Mouse (Mus musculus) left cerebral cortex, adult 2 months (tissue): ENCODE data around the gene Gm29776. TPM values are rescaled to one million over a fixed set of nuclear protein-coding genes. Genes with fewer than 3 reads are reported as not detected.

Experiments
- DNase-seq, 2 experiments: peaks; one replicate each; pipeline ENCODE4 v3.0.0; 2021 to 2022; ENCODE audit warnings: low spot score in 2 of 2, mixed read lengths in 1 of 2; ENCODE audit errors: extremely low spot score in 1 of 2
- H3K27ac ChIP-seq: fragments of 200-600 bp; 2 replicates; pipeline ENCODE4 v1.8.1; 2022
- H3K4me3 ChIP-seq: fragments of 200-600 bp; 2 replicates; pipeline ENCODE4 v1.8.1; 2022
- CTCF ChIP-seq: fragments of 200-600 bp; IDR thresholded peaks from 2 replicates; pipeline ENCODE4 v1.8.1; 2022; ENCODE audit warnings: antibody characterized with exemption, mild to moderate bottlenecking, moderate library complexity
- intact Hi-C: fragments of 180-260 bp; cut with DNase I; formaldehyde crosslinking; loops from one replicate; pipeline ENCODE4 v1.15.1; 2025
- total RNA-seq, 2 experiments: library from RNA; stranded (reverse); gene quantifications; 2 replicates each; pipeline ENCODE4 v1.2.3; 2021

Gene Gm29776
- total RNA-seq, 2 experiments from 2014 or later: not detected

GRCm38 (mm10) chr14:54676290-54676689 lies 22.3 kb downstream of the Gm29776 start:
- no peak overlapping the region for H3K27ac ChIP-seq
- DNase-seq: no peak
- intact Hi-C loops: no loop called here

GRCm38 (mm10) chr14:54674317-54674716 lies 24.3 kb downstream of the Gm29776 start:
- intact Hi-C loops: no loop called here
- no peak for DNase-seq
- no peak for TF ChIP-seq CTCF
- Histone ChIP-seq H3K4me3 (no peak overlapping the region), H3K27ac (no peak overlapping the region)

More at GRCm38 (mm10) chr14:54676290-54676689, 22.3 kb downstream of the Gm29776 start:
- no peak for TF ChIP-seq CTCF
- no peak overlapping the region for H3K4me3 ChIP-seq

- Histone ChIP-seq H3K27ac (no peak overlapping the region), H3K4me3 (no peak overlapping the region)
- intact Hi-C loops: no loop called here
- DNase-seq: peak in 1 of 2 experiments; percentile 48
- peak; percentile 79 for TF ChIP-seq CTCF
Measured at GRCm38 (mm10) chr14:54669381-54669780, 29.3 kb downstream of the Gm29776 start.

GRCm38 (mm10) chr14:54664477-54665222 lies 34.0 kb downstream of the Gm29776 start:
- H3K4me3 ChIP-seq: no peak overlapping the region
- intact Hi-C loops: no loop called here
- no peak; the same call in 1 of the 2 replicates for TF ChIP-seq CTCF
- peak; percentile 49 for DNase-seq
- peak overlapping the region; percentile 66; the same call in 1 of the 2 replicates for H3K27ac ChIP-seq

GRCm38 (mm10) chr14:54660009-54660408 lies 38.6 kb downstream of the Gm29776 start:
- intact Hi-C loops: no loop called here
- DNase-seq: no peak
- Histone ChIP-seq H3K4me3 (no peak overlapping the region), H3K27ac (no peak overlapping the region)
- TF ChIP-seq CTCF: peak; percentile 54

GRCm38 (mm10) chr14:54653496-54653895 lies 45.1 kb downstream of the Gm29776 start:
- intact Hi-C loops: loop anchor here (2.0 kb wide), 1 partner anchor 33 kb away; the partner anchor contains the start of genes 1700123O20Rik and Acin1

GRCm38 (mm10) chr14:54652787-54653186 lies 45.8 kb downstream of the Gm29776 start:
- H3K4me3 ChIP-seq: peak overlapping the region; percentile 79
- TF ChIP-seq CTCF: no peak
- DNase-seq: no peak
- intact Hi-C loops: loop anchor here (2.0 kb wide), 1 partner anchor 34 kb away; the partner anchor contains the start of genes 1700123O20Rik and Acin1
- H3K27ac ChIP-seq: peak overlapping the region; percentile 94

More at GRCm38 (mm10) chr14:54653496-54653895, 45.1 kb downstream of the Gm29776 start:
- peak overlapping the region; percentile 79 for H3K4me3 ChIP-seq
- peak overlapping the region; percentile 94 for H3K27ac ChIP-seq
- TF ChIP-seq CTCF: no peak; the same call in 1 of the 2 replicates
- peak; percentile 79 to 82 for DNase-seq

- TF ChIP-seq CTCF: no peak
- no peak for DNase-seq
- Histone ChIP-seq H3K4me3 (no peak overlapping the region), H3K27ac (no peak overlapping the region)
- intact Hi-C loops: loop anchor here (2.0 kb wide), 1 partner anchor 49 kb away; no protein-coding TSS in a partner anchor
Measured at GRCm38 (mm10) chr14:54651556-54651955, 47.1 kb downstream of the Gm29776 start.

- DNase-seq: peak; percentile 80 to 82
- H3K27ac ChIP-seq: no peak overlapping the region
- intact Hi-C loops: loop anchor here (2.0 kb wide), 1 partner anchor 50 kb away; no protein-coding TSS in a partner anchor
- TF ChIP-seq CTCF: peak; percentile 95
- H3K4me3 ChIP-seq: no peak overlapping the region
Measured at GRCm38 (mm10) chr14:54650621-54651454, 47.8 kb downstream of the Gm29776 start.

GRCm38 (mm10) chr14:54647900-54648299 lies 50.7 kb downstream of the Gm29776 start:
- TF ChIP-seq CTCF: no peak
- H3K4me3 ChIP-seq: no peak overlapping the region
- intact Hi-C loops: no loop called here
- DNase-seq: no peak
- no peak overlapping the region for H3K27ac ChIP-seq

- H3K27ac ChIP-seq: no peak overlapping the region
- intact Hi-C loops: no loop called here
Measured at GRCm38 (mm10) chr14:54646898-54647636, 51.6 kb downstream of the Gm29776 start.

More at GRCm38 (mm10) chr14:54646898-54647636, 51.6 kb downstream of the Gm29776 start:
- TF ChIP-seq CTCF: peak; percentile 64
- no peak overlapping the region for H3K4me3 ChIP-seq
- no peak for DNase-seq
